Mouse (Mus musculus) retina, postnatal 7 days (tissue): Measurements from ENCODE around the gene Met.

Source experiments
- DNase-seq: peaks from one replicate; pipeline ENCODE4 v3.0.0-alpha.2; 2012; ENCODE audit warnings: low read depth, low spot score

The Met gene

GRCm38 (mm10) chr6:17606915-17607314, 143.3 kb downstream of the Met start:
- DNase-seq, result no peak

- no peak for DNase-seq
Observed at GRCm38 (mm10) chr6:17611352-17612010, 147.9 kb downstream of the Met start.

DNA sequence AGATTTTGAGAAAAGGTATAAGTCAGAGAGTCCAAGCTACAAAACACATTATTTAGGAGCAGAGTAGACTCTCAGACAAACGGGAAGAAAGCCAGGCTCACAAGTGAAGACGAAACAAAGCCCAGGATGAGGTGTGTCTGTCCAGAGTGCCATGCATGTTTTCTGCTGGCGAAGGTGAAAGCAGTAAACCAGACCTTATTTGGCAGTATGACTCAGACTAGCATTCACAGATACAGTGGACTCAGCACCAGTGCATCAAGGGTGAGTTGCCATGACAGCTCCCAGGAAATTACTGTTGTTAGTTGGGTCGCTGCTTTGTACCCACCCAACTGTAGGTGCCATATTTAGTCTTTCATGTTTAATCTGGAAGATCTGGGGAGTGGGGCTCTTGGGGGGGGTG, 149.1 kb downstream of the Met start:
- DNase-seq, result no peak

DNA sequence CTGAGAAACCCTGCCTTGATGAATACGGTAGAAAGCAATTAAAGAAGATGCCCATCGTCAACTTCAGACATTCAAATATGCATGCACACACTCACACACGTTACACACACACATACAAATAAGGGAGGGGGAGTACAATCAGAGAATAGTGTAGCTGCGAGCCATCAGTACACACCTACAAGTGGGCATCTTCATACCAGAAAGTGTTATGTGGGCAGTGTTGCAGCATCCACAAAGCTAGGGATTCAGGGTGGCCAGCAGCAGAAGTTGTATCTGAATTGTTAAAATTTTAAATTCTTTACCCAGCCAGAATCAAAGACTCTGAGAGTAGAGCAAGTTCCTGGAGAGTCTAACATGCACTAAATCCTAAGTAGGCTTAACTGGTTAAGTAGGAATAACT, 157.2 kb downstream of the Met start:
- no peak for DNase-seq

GRCm38 (mm10) chr6:17621436-17621835, 157.8 kb downstream of the Met start:
- no peak for DNase-seq
